Comparison of ENCODE assay signal across 12 mouse cellular contexts in the genomic region with DNA sequence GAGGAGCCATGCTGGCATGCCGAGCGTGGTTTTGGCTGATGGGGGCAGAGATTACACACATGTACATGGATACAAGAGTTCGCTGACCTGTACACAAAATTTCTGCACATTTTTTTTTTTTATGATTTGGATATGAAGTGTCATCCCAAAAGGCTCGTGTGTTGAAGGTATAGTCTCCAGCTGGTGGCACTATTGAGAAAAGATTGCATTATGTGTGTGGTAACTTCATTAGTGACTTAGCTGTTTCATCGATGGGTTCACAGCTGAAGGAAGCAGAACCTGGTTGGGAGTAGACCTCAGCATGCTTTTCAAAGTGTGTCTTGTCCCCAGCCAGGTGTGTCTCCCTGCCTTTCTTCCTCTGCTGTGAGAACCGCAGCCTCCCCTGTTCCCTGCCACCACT. TPM values are rescaled to one million over a fixed set of nuclear protein-coding genes. Genes with fewer than 3 reads are reported as not detected.
DNase-seq lines count a peak whose midpoint lies in the region; ATAC-seq and TF ChIP-seq lines count a peak whose summit lies in the region.
"Had no signal": no experiment of that assay in that cellular context is flagged by ENCODE, and none has a peak within 500 bp of the region (broad histone marks: within the 10 kb centered on the region; RNA-seq: fewer than 3 reads in every experiment).

No protein-coding gene starts in this region.

- TF ChIP-seq EP300 in CH12.LX (IDR thresholded peaks at IDR 0.05; ENCODE audit: low read length): no peak

- H3K36me3 ChIP-seq in intestine, postnatal 0 days (ENCODE audit: control insufficient read depth, insufficient read depth): no peaks in the 10 kb centered on the region
- H3K36me3 ChIP-seq in intestine, embryonic 16.5 days (ENCODE audit: control insufficient read depth, insufficient read depth, low read length): no peaks in the 10 kb centered on the region
- no peaks in the 10 kb centered on the region for H3K36me3 ChIP-seq in CH12.LX (replicated peaks in 1 of 2; ENCODE audit: control insufficient read depth in 1 of 2, insufficient read depth in 1 of 2, low read length in 1 of 2)
- no peaks in the 10 kb centered on the region for H3K36me3 ChIP-seq in kidney, embryonic 14.5 days (ENCODE audit: control insufficient read depth, insufficient read depth, low read length)

- TF ChIP-seq RAD21 in CH12.LX (IDR thresholded peaks at IDR 0.05; ENCODE audit: low read depth, low read length): peak; percentile 66

- H3K27me3 ChIP-seq in intestine, postnatal 0 days (replicated peaks; ENCODE audit: control insufficient read depth, insufficient read depth, low read length): no peaks in the 10 kb centered on the region
- no peaks in the 10 kb centered on the region for H3K27me3 ChIP-seq in intestine, embryonic 16.5 days (replicated peaks; ENCODE audit: control insufficient read depth, insufficient read depth, low read length)
- peaks cover 7% of the 10 kb centered on the region for H3K27me3 ChIP-seq in CH12.LX (replicated peaks)
- H3K27me3 ChIP-seq in kidney, embryonic 14.5 days (ENCODE audit: control insufficient read depth, insufficient read depth, low read length): no peaks in the 10 kb centered on the region

- H3K9me3 ChIP-seq in intestine, postnatal 0 days (ENCODE audit: control insufficient read depth): no peaks in the 10 kb centered on the region
- H3K9me3 ChIP-seq in intestine, embryonic 16.5 days (ENCODE audit: control insufficient read depth, low read length): no peaks in the 10 kb centered on the region
- no peaks in the 10 kb centered on the region for H3K9me3 ChIP-seq in CH12.LX (replicated peaks; ENCODE audit: low read length)
- no peaks in the 10 kb centered on the region for H3K9me3 ChIP-seq in kidney, embryonic 14.5 days (ENCODE audit: control insufficient read depth, low read length)

- H3K4me2 ChIP-seq in intestine, postnatal 0 days (replicated peaks; ENCODE audit: low read depth): no peak overlapping the region
- no peak overlapping the region for H3K4me2 ChIP-seq in intestine, embryonic 16.5 days (ENCODE audit: low read depth, low read length)
- no peak overlapping the region for H3K4me2 ChIP-seq in CH12.LX (ENCODE audit: insufficient read depth, low read depth, poor library complexity, severe bottlenecking)
- H3K4me2 ChIP-seq in kidney, embryonic 14.5 days (replicated peaks; ENCODE audit: low read depth, low read length): no peak overlapping the region

- dilution Hi-C loops in CH12.LX (cut with MboI; ENCODE audit: extremely low pct_ligation_motif_present, extremely low pct_unique_long_range_greater_than_20kb, low sequenced_read_pairs): no loop called here

- DNase-seq in 416B (ENCODE audit: low read depth): peak; percentile 76
- peak; percentile 38 for DNase-seq in CH12.LX (ENCODE audit: extremely low read depth)
- no peak for DNase-seq in testis, postnatal 14 days (ENCODE audit: low spot score)
- DNase-seq: adrenal gland, adult 8-10 months; thymus, postnatal 36 days had no signal

- peak; percentile 48 for TF ChIP-seq CTCF in intestine, postnatal 0 days (IDR thresholded peaks at IDR 0.05; ENCODE audit: low read depth)
- peak in 1 of 2 experiments; percentile 59; a peak in 2 of 4 replicates for TF ChIP-seq CTCF in CH12.LX (conservative IDR thresholded peaks at IDR 0.05 in 1 of 2, IDR thresholded peaks at IDR 0.05 in 1 of 2; ENCODE audit: low read depth in 2 of 2, low read length in 2 of 2)

- in situ Hi-C loops in CH12.LX (cut with MboI; ENCODE audit: low pct_ligation_motif_present, low pct_unique_long_range_greater_than_20kb, low sequenced_read_pairs): no loop called here

- ATAC-seq in intestine, postnatal 0 days: no peak
- no peak for ATAC-seq in intestine, embryonic 16.5 days
- ATAC-seq in hematopoietic stem cell, adult 5-6 weeks (replicated peaks in 1 of 2; ENCODE audit: insufficient read depth in 1 of 2, low FRiP score in 2 of 2, low TSS enrichment in 1 of 2, low read depth in 1 of 2, poor library complexity in 2 of 2, severe bottlenecking in 2 of 2): peak; percentile 45 to 62
- no peak for ATAC-seq in kidney, embryonic 14.5 days (ENCODE audit: low FRiP score, low TSS enrichment)

- 75% methylated on average over 6 of the region's 6 CpGs for WGBS in intestine, postnatal 0 days
- 72% methylated on average over 6 of the region's 6 CpGs for WGBS in intestine, embryonic 16.5 days
- WGBS in kidney, embryonic 14.5 days: 74% methylated on average over 6 of the region's 6 CpGs

- no peaks in the 10 kb centered on the region for H3K4me1 ChIP-seq in intestine, postnatal 0 days (replicated peaks; ENCODE audit: control insufficient read depth, insufficient read depth, low read length)
- H3K4me1 ChIP-seq in intestine, embryonic 16.5 days (ENCODE audit: control insufficient read depth, insufficient read depth, low read length): 0 out of 2 replicates have a peak, but pooled peaks cover 8% of the 10 kb centered on the region
- H3K4me1 ChIP-seq in CH12.LX (ENCODE audit: control insufficient read depth in 1 of 2, insufficient read depth in 2 of 2): no peaks in the 10 kb centered on the region
- no peaks in the 10 kb centered on the region for H3K4me1 ChIP-seq in kidney, embryonic 14.5 days (ENCODE audit: control insufficient read depth, insufficient read depth, low read length)

- H3K9ac ChIP-seq in intestine, postnatal 0 days (ENCODE audit: low read depth, low read length): no peak overlapping the region
- H3K9ac ChIP-seq in intestine, embryonic 16.5 days (ENCODE audit: low read depth, low read length): no peak overlapping the region
- H3K9ac ChIP-seq in CH12.LX (ENCODE audit: insufficient read depth, low read depth): no peak overlapping the region
- H3K9ac ChIP-seq in kidney, embryonic 14.5 days (ENCODE audit: low read depth, low read length): no peak overlapping the region

- no peaks in the 10 kb centered on the region for H3K79me2 ChIP-seq in CH12.LX (replicated peaks; ENCODE audit: control insufficient read depth, extremely low read depth, insufficient read depth, poor library complexity, severe bottlenecking)

- no peak for TF ChIP-seq POLR2A in CH12.LX (IDR thresholded peaks at IDR 0.05; ENCODE audit: low read depth, low read length)

- no peak overlapping the region for H3K27ac ChIP-seq in intestine, postnatal 0 days (ENCODE audit: low read depth, low read length)
- H3K27ac ChIP-seq in intestine, embryonic 16.5 days (ENCODE audit: low read length): no peak overlapping the region
- no peak overlapping the region for H3K27ac ChIP-seq in CH12.LX (ENCODE audit: insufficient read depth, low read depth)
- no peak overlapping the region for H3K27ac ChIP-seq in kidney, embryonic 14.5 days (ENCODE audit: low read depth, low read length)

- H3K4me3 ChIP-seq in intestine, postnatal 0 days (ENCODE audit: low read depth, low read length): no peak overlapping the region
- no peak overlapping the region for H3K4me3 ChIP-seq in intestine, embryonic 16.5 days (ENCODE audit: low read length)
- H3K4me3 ChIP-seq in CH12.LX (replicated peaks in 1 of 3; ENCODE audit: low read depth in 2 of 3, low read length in 2 of 3, poor library complexity in 1 of 3): no peak overlapping the region
- no peak overlapping the region for H3K4me3 ChIP-seq in kidney, embryonic 14.5 days (ENCODE audit: low read length)

TF ChIP-seq in CH12.LX, 34 proteins besides CTCF, POLR2A, EP300 and RAD21:
- TF ChIP-seq RCOR1 (conservative IDR thresholded peaks at IDR 0.05; ENCODE audit: low read depth, low read length): no peak
- TF ChIP-seq MAZ (IDR thresholded peaks at IDR 0.05; ENCODE audit: low read depth, low read length): no peak
- no peak for TF ChIP-seq MEF2A (IDR thresholded peaks at IDR 0.05; ENCODE audit: borderline replicate concordance, low read depth, low read length)
- no peak for TF ChIP-seq UBTF (IDR thresholded peaks at IDR 0.05; ENCODE audit: low read depth, low read length)
- TF ChIP-seq JUND (conservative IDR thresholded peaks at IDR 0.05; ENCODE audit: low read depth, low read length): no peak
- no peak for TF ChIP-seq USF1 (IDR thresholded peaks at IDR 0.05; ENCODE audit: low read depth, low read length)
- TF ChIP-seq SMC3 (IDR thresholded peaks at IDR 0.05; ENCODE audit: low read depth, low read length): peak; percentile 53

RNA-seq across cellular contexts. Expression of a gene that starts 1.8 kb away (rescaled TPM):
- not detected in 2 replicates for polyA plus RNA-seq in intestine, postnatal 0 days (2015; fragmentation: Nextera tagmentation; extraction: Ambion mirVana)
- not detected in 2 replicates for polyA plus RNA-seq in intestine, embryonic 16.5 days (2015; fragmentation: Nextera tagmentation; extraction: Ambion mirVana)
- total RNA-seq in CH12.LX (2012; rRNA removed) (not detected in 2 replicates), CH12.LX (2014; rRNA removed) (not detected in 2 replicates)
- polyA plus RNA-seq in CH12.LX (2012; ENCODE audit: insufficient read length, low read depth): not detected in 2 replicates
- total RNA-seq in hematopoietic stem cell, adult 5-6 weeks (2017): not detected in 2 replicates
- polyA plus RNA-seq in kidney, embryonic 14.5 days (2014; fragmentation: Nextera tagmentation; extraction: Ambion mirVana): not detected in 2 replicates
- total RNA-seq: adrenal gland, adult 8-10 months; layer of hippocampus, postnatal 14 days had no signal
- polyA plus RNA-seq: heart, embryonic 14.5 days; intestine, embryonic 14.5 days had no signal

RNA-seq across cellular contexts. Expression of a gene that starts 41.4 kb away (rescaled TPM):
- polyA plus RNA-seq in intestine, postnatal 0 days (2015; fragmentation: Nextera tagmentation; extraction: Ambion mirVana): 2.5 and 3.3 TPM in 2 replicates
- polyA plus RNA-seq in intestine, embryonic 16.5 days (2015; fragmentation: Nextera tagmentation; extraction: Ambion mirVana): 4.4 and 4.5 TPM in 2 replicates
- not detected in 2 replicates for total RNA-seq in CH12.LX (2012; rRNA removed)
- total RNA-seq in CH12.LX (2014; rRNA removed): not detected in 2 replicates
- polyA plus RNA-seq in CH12.LX (2012; ENCODE audit: insufficient read length, low read depth): not detected in 2 replicates
- not detected in 2 replicates for total RNA-seq in hematopoietic stem cell, adult 5-6 weeks (2017)
- polyA plus RNA-seq in kidney, embryonic 14.5 days (2014; fragmentation: Nextera tagmentation; extraction: Ambion mirVana): 0.20 and 0.80 TPM in 2 replicates
- total RNA-seq: adrenal gland, adult 8-10 months had no signal
- polyA plus RNA-seq: heart, embryonic 14.5 days had no signal

Comparison
In these comparisons a context has a peak if more than half of its experiments do, and no peak if none do; other contexts are left out.
1. ATAC-seq: peak in hematopoietic stem cell, adult 5-6 weeks (2 of 2); none in intestine, postnatal 0 days (single experiment), intestine, embryonic 16.5 days (single experiment) and kidney, embryonic 14.5 days (single experiment).